Mouse (Mus musculus) cortical plate, adult 2 months (tissue): ENCODE measurements around the gene Tbc1d5.

Experiments
- CTCF ChIP-seq: fragments of 200-500 bp; IDR thresholded peaks from 2 replicates; pipeline ENCODE4 v1.5.1; 2011; ENCODE audit warnings: mild to moderate bottlenecking, control low read depth, low read length; ENCODE audit not compliant: insufficient read depth; ENCODE audit errors: extremely low read depth
- POLR2A ChIP-seq: fragments of 200-500 bp; IDR thresholded peaks from 2 replicates; pipeline ENCODE4 v1.6.1; 2011; ENCODE audit warnings: mild to moderate bottlenecking, low read length, control low read depth; ENCODE audit not compliant: insufficient read depth; ENCODE audit errors: extremely low read depth

- TF ChIP-seq CTCF: no peak
- no peak for TF ChIP-seq POLR2A
Measured at GRCm38 (mm10) chr17:50998216-50998615, 180.9 kb downstream of the Tbc1d5 start.
